Mouse (Mus musculus) thymus, adult 2 months (tissue): ENCODE measurements around the gene Cemip2. TPM values are rescaled to one million over a fixed set of nuclear protein-coding genes. Genes with fewer than 3 reads are reported as not detected.

ENCODE experiments used
- DNase-seq: peaks from one replicate; pipeline ENCODE4 v3.0.0; 2021
- H3K27ac ChIP-seq: fragments of 200-500 bp; 2 replicates; pipeline ENCODE4 v1.5.1; 2012; ENCODE audit warnings: low read length, control low read depth; ENCODE audit not compliant: control insufficient read depth, insufficient read depth
- H3K27me3 ChIP-seq: fragments of 200-500 bp; 2 replicates; pipeline ENCODE4 v1.6.1; 2012; ENCODE audit warnings: mild to moderate bottlenecking, low read length, moderate library complexity, mixed read lengths; ENCODE audit not compliant: control insufficient read depth, insufficient read depth
- H3K36me3 ChIP-seq: fragments of 200-500 bp; 2 replicates; pipeline ENCODE4 v1.6.1; 2012; ENCODE audit warnings: mild to moderate bottlenecking, low read length, moderate library complexity; ENCODE audit not compliant: control insufficient read depth, insufficient read depth
- H3K4me1 ChIP-seq: fragments of 200-500 bp; replicated peaks from 2 replicates; pipeline ENCODE4 v1.6.1; 2012; ENCODE audit warnings: low read length; ENCODE audit not compliant: control insufficient read depth, insufficient read depth
- H3K4me3 ChIP-seq: fragments of 200-500 bp; 2 replicates; pipeline ENCODE4 v1.5.1; 2012; ENCODE audit warnings: mild to moderate bottlenecking, low read length, control low read depth, moderate library complexity; ENCODE audit not compliant: control insufficient read depth, insufficient read depth
- CTCF ChIP-seq: fragments of 200-500 bp; IDR thresholded peaks from 2 replicates; pipeline ENCODE4 v1.5.1; 2012; ENCODE audit warnings: mild to moderate bottlenecking, control low read depth, low read length, moderate library complexity, borderline replicate concordance; ENCODE audit not compliant: control insufficient read depth, poor library complexity, insufficient read depth; ENCODE audit errors: extremely low read depth
- POLR2A ChIP-seq: fragments of 200-500 bp; IDR thresholded peaks from 2 replicates; pipeline ENCODE4 v1.6.1; 2012; ENCODE audit warnings: mild to moderate bottlenecking, low read length, control low read depth, moderate library complexity; ENCODE audit not compliant: control insufficient read depth, poor library complexity, insufficient read depth; ENCODE audit errors: extremely low read depth
- WGBS: fragments of 180-500 bp; shearing (Covaris S2); methylation state at CpG from one replicate; pipeline ENCODE4 v1.1.7; 2018; 5-methylcytosine and 5-hydroxymethylcytosine counted together
- polyA plus RNA-seq: library from polyadenylated mRNA; depleted of rRNA; stranded (reverse); fragments of >200 nt; gene quantifications from 2 replicates; pipeline ENCODE4 v1.2.3, GENCODE M21; 2012

The Cemip2 gene
- polyA plus RNA-seq, 1 experiment, result 3.1 TPM

DNA sequence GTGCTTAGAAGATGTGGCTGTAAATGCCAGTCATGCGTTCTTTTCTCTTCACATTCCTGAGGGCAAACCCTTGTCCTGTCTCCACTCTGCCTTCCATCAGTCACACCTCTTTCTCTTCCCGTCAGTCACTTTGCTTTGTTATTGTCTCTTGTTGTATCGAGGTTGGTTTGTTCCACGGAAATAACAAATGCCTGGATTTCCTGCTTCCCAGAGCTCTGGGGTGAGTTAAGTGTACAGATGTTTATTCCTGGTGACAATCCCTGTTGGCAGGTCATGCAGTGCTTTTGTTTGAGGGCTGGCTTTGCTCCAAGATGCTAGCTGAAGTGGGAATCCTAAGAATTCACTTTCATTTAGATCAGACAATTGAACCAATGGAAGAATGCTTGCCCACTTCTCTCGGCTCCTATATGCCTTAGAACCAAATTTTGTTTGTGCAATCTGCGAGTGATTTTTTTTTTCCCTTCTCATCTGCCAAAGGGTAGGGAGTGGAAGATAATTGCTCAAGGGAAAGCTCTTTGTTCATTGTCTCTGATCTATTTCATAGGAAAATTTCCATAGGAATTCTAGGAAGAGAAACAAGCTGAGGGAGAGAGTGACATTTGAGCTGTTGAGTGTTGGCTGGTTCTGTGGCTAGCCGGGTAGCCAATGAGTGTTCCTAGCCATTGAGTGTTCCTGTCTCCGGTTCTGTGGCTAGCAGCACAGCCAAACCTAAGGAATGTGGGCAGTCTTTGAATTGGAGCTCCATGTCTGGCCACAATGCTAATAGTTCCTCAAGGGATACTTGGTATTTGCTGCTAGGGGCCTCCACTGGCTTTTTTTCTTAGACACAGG is 104.2 kb downstream of the Cemip2 start:
- 91% methylated on average over 8 of the region's 8 CpGs for WGBS
- Histone ChIP-seq H3K27me3 (no peaks in the 10 kb centered on the region), H3K4me3 (no peak overlapping the region), H3K4me1 (no peaks in the 10 kb centered on the region), H3K27ac (no peak overlapping the region), H3K36me3 (no peaks in the 10 kb centered on the region)
- TF ChIP-seq CTCF, result no peak
- TF ChIP-seq POLR2A, result no peak
- DNase-seq, result no peak

DNA sequence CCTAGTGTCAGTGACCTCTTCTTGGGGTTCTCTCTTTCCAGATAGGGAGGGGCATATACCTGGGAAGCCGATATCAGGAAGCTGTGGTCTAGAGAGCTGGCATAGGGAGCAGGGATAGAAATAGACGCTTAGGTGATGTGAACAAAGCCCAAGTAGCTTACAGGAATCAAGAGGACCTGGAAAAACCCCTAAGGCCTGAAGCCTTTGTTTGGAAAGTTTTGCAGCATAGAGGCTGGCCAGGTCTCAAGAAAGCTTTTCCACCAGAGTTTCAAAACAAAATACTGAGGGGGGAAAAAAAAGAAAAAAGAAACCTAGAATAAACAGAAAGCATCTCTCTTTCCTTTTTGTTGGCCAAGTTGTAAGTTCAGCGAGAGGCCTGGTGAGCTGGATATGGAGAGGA is 104.9 kb downstream of the Cemip2 start:
- WGBS, result 66% methylated on average over 3 of the region's 3 CpGs

GRCm38 (mm10) chr19:21883922-21884321 is 105.8 kb downstream of the Cemip2 start:
- WGBS, result 94% methylated on average over 2 of the region's 2 CpGs

More for the DNA sequence above, 104.9 kb downstream of the Cemip2 start:
- no peaks in the 10 kb centered on the region for H3K4me1 ChIP-seq
- TF ChIP-seq POLR2A (no peak), CTCF (no peak)
- H3K27ac ChIP-seq, result no peak overlapping the region
- no peak overlapping the region for H3K4me3 ChIP-seq
- H3K36me3 ChIP-seq, result no peaks in the 10 kb centered on the region
- no peak for DNase-seq
- no peaks in the 10 kb centered on the region for H3K27me3 ChIP-seq

GRCm38 (mm10) chr19:21884385-21884784 is 106.2 kb downstream of the Cemip2 start:
- H3K27ac ChIP-seq, result no peak overlapping the region
- WGBS, result 97% methylated on average over 4 of the region's 4 CpGs
- TF ChIP-seq POLR2A (no peak), CTCF (no peak)
- H3K27me3 ChIP-seq, result no peaks in the 10 kb centered on the region
- DNase-seq, result no peak
- H3K36me3 ChIP-seq, result no peaks in the 10 kb centered on the region
- no peak overlapping the region for H3K4me3 ChIP-seq
- H3K4me1 ChIP-seq, result no peaks in the 10 kb centered on the region

More at GRCm38 (mm10) chr19:21883922-21884321, 105.8 kb downstream of the Cemip2 start:
- Histone ChIP-seq H3K36me3 (no peaks in the 10 kb centered on the region), H3K4me3 (no peak overlapping the region), H3K4me1 (no peaks in the 10 kb centered on the region), H3K27me3 (no peaks in the 10 kb centered on the region), H3K27ac (no peak overlapping the region)
- no peak for DNase-seq
- TF ChIP-seq CTCF (no peak), POLR2A (no peak)

- 74% methylated on average over 4 of the region's 4 CpGs for WGBS
- H3K4me3 ChIP-seq, result no peak overlapping the region
- no peaks in the 10 kb centered on the region for H3K36me3 ChIP-seq
- H3K27me3 ChIP-seq, result no peaks in the 10 kb centered on the region
- H3K4me1 ChIP-seq, result no peaks in the 10 kb centered on the region
- DNase-seq, result no peak
- no peak overlapping the region for H3K27ac ChIP-seq
- no peak for TF ChIP-seq POLR2A
- no peak for TF ChIP-seq CTCF
Observed at GRCm38 (mm10) chr19:21886166-21886657, 108.1 kb downstream of the Cemip2 start.

GRCm38 (mm10) chr19:21890699-21891098 is 112.6 kb downstream of the Cemip2 start:
- 95% methylated on average over 2 of the region's 2 CpGs for WGBS
- H3K27me3 ChIP-seq, result no peaks in the 10 kb centered on the region
- no peak overlapping the region for H3K4me3 ChIP-seq
- H3K36me3 ChIP-seq, result no peaks in the 10 kb centered on the region
- no peak for DNase-seq
- H3K27ac ChIP-seq, result no peak overlapping the region
- no peaks in the 10 kb centered on the region for H3K4me1 ChIP-seq
- TF ChIP-seq CTCF, result no peak
- no peak for TF ChIP-seq POLR2A
